Mouse (Mus musculus) hindbrain, postnatal 0 days (tissue): Measurements from ENCODE around the gene Lag3. TPM values are rescaled to one million over a fixed set of nuclear protein-coding genes. Genes with fewer than 3 reads are reported as not detected.
A peak's percentile ranks its signal among the peaks of the same experiment; 100 is the strongest.

Source experiments
- ATAC-seq: fragments of 200-750 bp; cut with Nextera tagmentation; 2 replicates; pipeline ENCODE4 v1.8.0; 2017; ENCODE audit warnings: mild to moderate bottlenecking, moderate TSS enrichment, moderate library complexity
- DNase-seq: peaks from one replicate; pipeline ENCODE4 v3.0.0-alpha.2; 2015; ENCODE audit warnings: low spot score
- H3K27ac ChIP-seq: fragments of 300-500 bp; sonication (generic); 2 replicates; pipeline ENCODE4 v1.5.1; 2014; ENCODE audit warnings: mild to moderate bottlenecking
- H3K27me3 ChIP-seq: fragments of 300-500 bp; sonication (generic); 2 replicates; pipeline ENCODE4 v1.6.1; 2014; ENCODE audit warnings: low read length, mixed read lengths; ENCODE audit not compliant: insufficient read depth
- H3K36me3 ChIP-seq: fragments of 300-500 bp; sonication (generic); 2 replicates; pipeline ENCODE4 v1.6.1; 2014; ENCODE audit warnings: low read length, mixed read lengths; ENCODE audit not compliant: insufficient read depth
- H3K4me1 ChIP-seq: fragments of 300-500 bp; sonication (generic); 2 replicates; pipeline ENCODE4 v1.6.1; 2014; ENCODE audit warnings: antibody characterized with exemption, low read length, mixed read lengths; ENCODE audit not compliant: insufficient read depth
- H3K4me2 ChIP-seq: fragments of 300-500 bp; sonication (generic); 2 replicates; pipeline ENCODE4 v1.6.1; 2014; ENCODE audit warnings: low read depth, mild to moderate bottlenecking, low read length, moderate library complexity, mixed read lengths
- H3K4me3 ChIP-seq: fragments of 300-500 bp; sonication (generic); 2 replicates; pipeline ENCODE4 v1.5.1; 2014; ENCODE audit warnings: low read length
- H3K9ac ChIP-seq: fragments of 300-500 bp; sonication (generic); replicated peaks from 2 replicates; pipeline ENCODE4 v1.6.1; 2014; ENCODE audit warnings: mild to moderate bottlenecking, low read length, moderate library complexity, mixed read lengths
- H3K9me3 ChIP-seq: fragments of 300-500 bp; sonication (generic); 2 replicates; pipeline ENCODE4 v1.6.1; 2016; ENCODE audit warnings: low read length, mixed read lengths
- CTCF ChIP-seq: IDR thresholded peaks from 2 replicates; pipeline ENCODE4 v1.5.1; 2016; ENCODE audit warnings: antibody characterized with exemption, control low read depth, low read depth
- WGBS: fragments of 180-500 bp; shearing (Covaris S2); extraction: QIAGEN DNeasy Blood & Tissue Kit; methylation state at CpG from one replicate; pipeline ENCODE4 v1.1.7; 2014; 5-methylcytosine and 5-hydroxymethylcytosine counted together
- polyA plus RNA-seq: library from polyadenylated mRNA; unstranded; fragments of >200 nt; fragmentation: Nextera tagmentation; extraction: Ambion mirVana; gene quantifications from 2 replicates; pipeline ENCODE4 v1.2.1, GENCODE M21; 2015
- total RNA-seq: library from RNA; depleted of rRNA; stranded (reverse); fragments of >200 nt; gene quantifications from 2 replicates; pipeline ENCODE4 v1.2.3, GENCODE M21; 2014; rRNA removed

The Lag3 gene
- total and polyA plus RNA-seq, 2 experiments from 2014 or later = 2.2 to 3.6 TPM

DNA sequence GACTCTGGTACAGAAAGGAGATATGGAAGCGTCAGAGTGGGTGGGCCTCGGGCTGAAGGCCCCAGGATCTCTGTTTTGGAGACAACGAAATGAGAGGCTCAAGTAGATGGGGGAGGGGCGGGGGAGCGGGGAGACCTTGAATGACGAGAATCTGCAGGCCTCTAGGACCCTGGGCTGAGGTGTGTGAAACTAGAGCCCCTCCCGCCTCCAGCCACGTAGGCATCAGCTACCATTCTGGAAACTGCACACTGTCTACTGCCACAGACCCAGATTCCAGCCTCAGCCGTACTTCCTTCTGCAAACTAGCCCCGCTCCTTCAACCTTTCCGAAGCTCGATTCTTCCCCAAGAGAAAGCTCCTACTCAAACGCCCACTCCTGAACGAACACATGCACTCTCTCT lies 55.2 kb downstream of the Lag3 start:
- H3K36me3 ChIP-seq = no peaks in the 10 kb centered on the region
- WGBS = 7% methylated on average over 14 of the region's 14 CpGs
- no peaks in the 10 kb centered on the region for H3K27me3 ChIP-seq
- peak overlapping the region; percentile 92 for H3K9ac ChIP-seq
- no peak for TF ChIP-seq CTCF
- H3K4me1 ChIP-seq = peaks cover 6% of the 10 kb centered on the region; the same call in 1 of the 2 replicates
- DNase-seq (peak; percentile 88), ATAC-seq (peak; percentile 73)
- peak overlapping the region; percentile 93 for H3K4me2 ChIP-seq
- peak overlapping the region; percentile 70 for H3K4me3 ChIP-seq
- H3K9me3 ChIP-seq = no peaks in the 10 kb centered on the region
- peak overlapping the region; percentile 98 for H3K27ac ChIP-seq

DNA sequence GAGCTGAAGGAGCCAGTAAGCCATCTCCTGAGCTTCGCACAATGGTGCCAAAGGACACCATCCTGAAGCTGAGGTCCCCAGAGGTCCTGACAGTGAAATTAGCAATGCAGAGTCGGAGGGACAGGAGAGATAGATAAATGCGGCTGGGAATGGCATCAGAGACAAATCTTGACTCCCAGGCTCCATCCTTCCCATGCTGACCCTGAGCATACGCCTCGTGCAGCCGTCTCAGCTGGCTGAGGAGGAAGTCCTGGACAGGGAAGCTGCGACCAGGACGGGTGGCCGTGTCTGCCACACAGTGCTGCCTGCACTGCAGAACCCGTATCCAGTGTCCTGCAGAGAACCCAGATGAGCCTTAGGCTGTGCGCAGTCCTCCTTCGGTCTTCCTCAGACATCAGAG lies 56.9 kb downstream of the Lag3 start:
- no peak for ATAC-seq
- Histone ChIP-seq H3K4me3 (no peak overlapping the region), H3K4me2 (no peak overlapping the region), H3K27me3 (no peaks in the 10 kb centered on the region), H3K4me1 (no peaks in the 10 kb centered on the region), H3K9me3 (no peaks in the 10 kb centered on the region), H3K27ac (no peak overlapping the region; the same call in 1 of the 2 replicates), H3K9ac (no peak overlapping the region), H3K36me3 (0 out of 2 replicates have a peak, but pooled peaks cover under 1% of the 10 kb centered on the region)
- no peak for TF ChIP-seq CTCF
- DNase-seq = no peak
- 70% methylated on average over 12 of the region's 12 CpGs for WGBS

Other genes with a start within 250 kb of the Lag3 start
- gene Lpcat3, start 248.7 kb downstream of the Lag3 start, total RNA-seq = 32.0 and 48.5 TPM in 2 replicates
- 49.5 and 53.3 TPM in 2 replicates for gene Lpcat3, start 248.7 kb downstream of the Lag3 start, polyA plus RNA-seq
- 75.8 and 102 TPM in 2 replicates for gene Emg1, start 199.5 kb downstream of the Lag3 start, total RNA-seq
- 100 and 102 TPM in 2 replicates for gene Emg1, start 199.5 kb downstream of the Lag3 start, polyA plus RNA-seq
- gene Phb2, start 199.4 kb downstream of the Lag3 start, total RNA-seq = 218 and 223 TPM in 2 replicates
- gene Phb2, start 199.4 kb downstream of the Lag3 start, polyA plus RNA-seq = 267 and 270 TPM in 2 replicates
- gene Ptpn6, start 173.0 kb downstream of the Lag3 start, total RNA-seq = 3.8 and 3.9 TPM in 2 replicates
- gene Ptpn6, start 173.0 kb downstream of the Lag3 start, polyA plus RNA-seq = 4.3 and 4.8 TPM in 2 replicates
- 212 and 236 TPM in 2 replicates for gene Grcc10, start 170.3 kb downstream of the Lag3 start, total RNA-seq
- 643 and 649 TPM in 2 replicates for gene Grcc10, start 170.3 kb downstream of the Lag3 start, polyA plus RNA-seq
- 0.26 TPM in 1 of 2 replicates, not detected in the other for gene Gm45234, start 155.7 kb downstream of the Lag3 start, total RNA-seq
- not detected in 2 replicates for gene Gm45234, start 155.7 kb downstream of the Lag3 start, polyA plus RNA-seq
- 19.1 and 23.7 TPM in 2 replicates for gene Atn1, start 155.2 kb downstream of the Lag3 start, total RNA-seq
- gene Atn1, start 155.2 kb downstream of the Lag3 start, polyA plus RNA-seq = 19.9 and 21.3 TPM in 2 replicates
- gene Eno2, start 142.0 kb downstream of the Lag3 start, total RNA-seq = 281 and 357 TPM in 2 replicates
- gene Eno2, start 142.0 kb downstream of the Lag3 start, polyA plus RNA-seq = 213 and 216 TPM in 2 replicates
- 6.7 and 9.2 TPM in 2 replicates for gene Lrrc23, start 132.0 kb downstream of the Lag3 start, total RNA-seq
- gene Lrrc23, start 132.0 kb downstream of the Lag3 start, polyA plus RNA-seq = 5.4 and 8.7 TPM in 2 replicates
- 7.3 and 8.7 TPM in 2 replicates for gene Spsb2, start 103.0 kb downstream of the Lag3 start, total RNA-seq
- gene Spsb2, start 103.0 kb downstream of the Lag3 start, polyA plus RNA-seq = 9.6 and 9.8 TPM in 2 replicates
- gene Tpi1, start 97.4 kb downstream of the Lag3 start, total RNA-seq = 506 and 525 TPM in 2 replicates
- 515 and 534 TPM in 2 replicates for gene Tpi1, start 97.4 kb downstream of the Lag3 start, polyA plus RNA-seq
- 222 and 233 TPM in 2 replicates for gene Usp5, start 82.2 kb downstream of the Lag3 start, total RNA-seq
- gene Usp5, start 82.2 kb downstream of the Lag3 start, polyA plus RNA-seq = 182 and 189 TPM in 2 replicates
- 34.7 and 39.9 TPM in 2 replicates for gene Cdca3, start 82.2 kb downstream of the Lag3 start, total RNA-seq
- gene Cdca3, start 82.2 kb downstream of the Lag3 start, polyA plus RNA-seq = 40.9 and 47.3 TPM in 2 replicates
- 0.68 and 0.72 TPM in 2 replicates for gene Gnb3, start 71.4 kb downstream of the Lag3 start, total RNA-seq
- 1.6 and 2.2 TPM in 2 replicates for gene Gnb3, start 71.4 kb downstream of the Lag3 start, polyA plus RNA-seq
- gene P3h3, start 54.0 kb downstream of the Lag3 start, total RNA-seq = 71.3 and 79.5 TPM in 2 replicates
- gene P3h3, start 54.0 kb downstream of the Lag3 start, polyA plus RNA-seq = 11.3 and 12.0 TPM in 2 replicates
- 193 and 194 TPM in 2 replicates for gene Gpr162, start 47.7 kb downstream of the Lag3 start, total RNA-seq
- gene Gpr162, start 47.7 kb downstream of the Lag3 start, polyA plus RNA-seq = 30.1 and 31.9 TPM in 2 replicates
- 0.05 TPM in 1 of 2 replicates, not detected in the other for gene Cd4, start 23.5 kb downstream of the Lag3 start, total RNA-seq
- gene Cd4, start 23.5 kb downstream of the Lag3 start, polyA plus RNA-seq = 0.13 and 0.18 TPM in 2 replicates
- gene Ptms, start 8.4 kb upstream of the Lag3 start, total RNA-seq = 913 and 1,024 TPM in 2 replicates
- gene Ptms, start 8.4 kb upstream of the Lag3 start, polyA plus RNA-seq = 767 and 773 TPM in 2 replicates
- gene Mlf2, start 19.7 kb upstream of the Lag3 start, total RNA-seq = 639 and 964 TPM in 2 replicates
- gene Mlf2, start 19.7 kb upstream of the Lag3 start, polyA plus RNA-seq = 618 and 628 TPM in 2 replicates
- gene Cops7a, start 53.8 kb upstream of the Lag3 start, total RNA-seq = 113 and 146 TPM in 2 replicates
- 97.1 and 101 TPM in 2 replicates for gene Cops7a, start 53.8 kb upstream of the Lag3 start, polyA plus RNA-seq
- gene Pianp, start 85.0 kb upstream of the Lag3 start, total RNA-seq = 24.1 and 32.9 TPM in 2 replicates
- gene Pianp, start 85.0 kb upstream of the Lag3 start, polyA plus RNA-seq = 58.9 and 65.4 TPM in 2 replicates
- gene Zfp384, start 97.4 kb upstream of the Lag3 start, total RNA-seq = 37.3 and 38.6 TPM in 2 replicates
- gene Zfp384, start 97.4 kb upstream of the Lag3 start, polyA plus RNA-seq = 10.3 and 11.6 TPM in 2 replicates
- 60.7 and 78.3 TPM in 2 replicates for gene Ing4, start 128.1 kb upstream of the Lag3 start, total RNA-seq
- gene Ing4, start 128.1 kb upstream of the Lag3 start, polyA plus RNA-seq = 97.6 and 102 TPM in 2 replicates
- gene Acrbp, start 138.0 kb upstream of the Lag3 start, total RNA-seq = 10.5 and 17.3 TPM in 2 replicates
- gene Acrbp, start 138.0 kb upstream of the Lag3 start, polyA plus RNA-seq = 12.2 and 17.5 TPM in 2 replicates
- 0.75 and 1.8 TPM in 2 replicates for gene Lpar5, start 156.2 kb upstream of the Lag3 start, total RNA-seq
- gene Lpar5, start 156.2 kb upstream of the Lag3 start, polyA plus RNA-seq = 0.68 and 0.88 TPM in 2 replicates
- gene Chd4, start 184.3 kb upstream of the Lag3 start, total RNA-seq = 101 and 106 TPM in 2 replicates
- 90.2 and 94.7 TPM in 2 replicates for gene Chd4, start 184.3 kb upstream of the Lag3 start, polyA plus RNA-seq
- gene Nop2, start 220.2 kb upstream of the Lag3 start, total RNA-seq = 33.9 and 34.2 TPM in 2 replicates
- 37.3 and 38.8 TPM in 2 replicates for gene Nop2, start 220.2 kb upstream of the Lag3 start, polyA plus RNA-seq
- 29.1 and 30.5 TPM in 2 replicates for gene Iffo1, start 233.5 kb upstream of the Lag3 start, total RNA-seq
- 20.3 and 20.6 TPM in 2 replicates for gene Iffo1, start 233.5 kb upstream of the Lag3 start, polyA plus RNA-seq